Mouse (Mus musculus): Measurements from ENCODE around the gene Gng7.

DNA sequence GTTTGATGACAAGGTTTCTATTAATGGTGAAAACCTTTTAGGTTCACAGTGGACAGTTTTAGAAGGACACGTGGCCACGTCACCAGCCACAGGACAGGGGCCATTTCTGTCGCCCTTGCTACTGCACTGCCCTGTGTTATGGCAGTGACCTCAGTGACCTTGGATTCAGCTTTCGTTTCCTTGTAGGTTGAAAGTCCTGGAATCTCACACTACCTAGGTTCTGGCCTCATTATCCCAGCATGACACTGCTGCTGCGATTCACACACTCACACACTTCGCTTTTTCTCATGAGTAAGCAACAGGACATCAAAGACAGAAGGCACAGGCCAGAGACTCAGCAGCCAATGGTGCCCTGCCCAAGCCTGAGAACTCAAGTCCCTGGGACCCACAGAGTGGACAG, 57.8 kb downstream of the Gng7 start:
- TF ChIP-seq CTCF (IDR thresholded peaks at IDR 0.05; ENCODE audit: low read depth, low read length) = no peak
- no peak for TF ChIP-seq POLR2A (IDR thresholded peaks at IDR 0.05; ENCODE audit: insufficient read depth, low read length)
